Mouse (Mus musculus) heart, adult 2 months (tissue): ENCODE results near the gene Faim. TPM values are rescaled to one million over a fixed set of nuclear protein-coding genes. Genes with fewer than 3 reads are reported as not detected.

Source experiments
- DNase-seq, 2 experiments: peaks; one replicate each; pipeline ENCODE4 v3.0.0; 2021
- H3K27ac ChIP-seq: fragments of 200-600 bp; 2 replicates; pipeline ENCODE4 v1.8.1; 2022
- H3K27me3 ChIP-seq: fragments of 200-500 bp; 2 replicates; pipeline ENCODE4 v1.6.1; 2012; ENCODE audit warnings: mild to moderate bottlenecking, low read length, inconsistent platforms, mixed read lengths; ENCODE audit not compliant: control insufficient read depth, insufficient read depth
- H3K36me3 ChIP-seq: fragments of 200-500 bp; 2 replicates; pipeline ENCODE4 v1.6.1; 2012; ENCODE audit warnings: low read length, inconsistent platforms; ENCODE audit not compliant: control insufficient read depth, insufficient read depth
- H3K4me1 ChIP-seq: fragments of 200-500 bp; 2 replicates; pipeline ENCODE4 v1.6.1; 2011; ENCODE audit warnings: low read length; ENCODE audit not compliant: control insufficient read depth, insufficient read depth
- H3K4me3 ChIP-seq: fragments of 200-600 bp; 2 replicates; pipeline ENCODE4 v1.8.1; 2022
- H3K79me2 ChIP-seq: fragments of 200-500 bp; replicated peaks from 2 replicates; pipeline ENCODE4 v1.6.1; 2012; ENCODE audit warnings: mild to moderate bottlenecking, inconsistent platforms, low read length, moderate library complexity, mixed read lengths; ENCODE audit not compliant: control insufficient read depth, insufficient read depth
- H3K9ac ChIP-seq: fragments of 200-500 bp; 2 replicates; pipeline ENCODE4 v1.6.1; 2012; ENCODE audit warnings: low read depth, mild to moderate bottlenecking, control low read depth, inconsistent platforms, low read length, mixed read lengths
- CTCF ChIP-seq: fragments of 200-600 bp; IDR thresholded peaks from 2 replicates; pipeline ENCODE4 v1.8.1; 2022; ENCODE audit warnings: antibody characterized with exemption, mild to moderate bottlenecking, moderate library complexity
- EP300 ChIP-seq: fragments of 200-500 bp; IDR thresholded peaks from 2 replicates; pipeline ENCODE4 v1.6.1; 2011; ENCODE audit warnings: low read depth, low read length, control low read depth; ENCODE audit not compliant: insufficient read depth
- POLR2A ChIP-seq: fragments of 200-500 bp; IDR thresholded peaks from 2 replicates; pipeline ENCODE4 v1.6.1; 2011; ENCODE audit warnings: mild to moderate bottlenecking, low read depth, low read length, control low read depth; ENCODE audit not compliant: insufficient read depth
- WGBS: fragments of 180-500 bp; shearing (Covaris S2); methylation state at CpG from one replicate; pipeline ENCODE4 v1.1.7; 2018; 5-methylcytosine and 5-hydroxymethylcytosine counted together
- intact Hi-C: fragments of 180-260 bp; cut with DNase I; formaldehyde crosslinking; loops from one replicate; pipeline ENCODE4 v1.15.1; 2025
- polyA plus RNA-seq: library from polyadenylated mRNA; depleted of rRNA; stranded (reverse); fragments of >200 nt; gene quantifications from 2 replicates; pipeline ENCODE4 v1.2.3, GENCODE M21; 2012
- total RNA-seq, 2 experiments: library from RNA; stranded (reverse); gene quantifications; 2 replicates each; pipeline ENCODE4 v1.2.3; 2021

The Faim gene
- total and polyA plus RNA-seq, 3 experiments: 2.1 to 5.4 (median 4.1) TPM

- no peak overlapping the region for H3K9ac ChIP-seq
- DNase-seq: peak; percentile 86 to 93
- H3K4me1 ChIP-seq: no peaks in the 10 kb centered on the region
- H3K4me3 ChIP-seq: no peak overlapping the region
- intact Hi-C loops: loop anchor here (5.0 kb wide), 3 partner anchors 263 to 398 kb away; partner anchors contain the start of gene Cep70
- TF ChIP-seq EP300: no peak
- TF ChIP-seq CTCF: peak; percentile 100; the same call in 1 of the 2 replicates
- H3K27me3 ChIP-seq: peaks cover 7% of the 10 kb centered on the region; the same call in 1 of the 2 replicates
- no peak overlapping the region for H3K27ac ChIP-seq
- H3K79me2 ChIP-seq: no peaks in the 10 kb centered on the region
- no peaks in the 10 kb centered on the region for H3K36me3 ChIP-seq
- WGBS: 5% methylated on average over 29 of the region's 29 CpGs
Measured at GRCm38 (mm10) chr9:98979431-98980416, 6.4 kb upstream of the Faim start.

GRCm38 (mm10) chr9:98986476-98987096 is 413 bp downstream of the Faim start:
- under 1% methylated on average over 49 of the region's 50 CpGs for WGBS
- Histone ChIP-seq H3K79me2 (no peaks in the 10 kb centered on the region), H3K4me3 (peak overlapping the region; percentile 82), H3K4me1 (peaks cover 2% of the 10 kb centered on the region), H3K27ac (peak overlapping the region; percentile 30; the same call in 1 of the 2 replicates), H3K36me3 (peaks cover 2% of the 10 kb centered on the region; the same call in 1 of the 2 replicates), H3K9ac (peak overlapping the region; percentile 74), H3K27me3 (no peaks in the 10 kb centered on the region)
- DNase-seq: no peak
- intact Hi-C loops: no loop called here
- TF ChIP-seq CTCF (no peak), EP300 (no peak), POLR2A (no peak)

- TF ChIP-seq CTCF (no peak), POLR2A (no peak), EP300 (no peak)
- peaks cover 2% of the 10 kb centered on the region for H3K4me1 ChIP-seq
Measured at GRCm38 (mm10) chr9:98987131-98987530, 958 bp downstream of the Faim start.

GRCm38 (mm10) chr9:98994103-98994502 is 7.9 kb downstream of the Faim start:
- intact Hi-C loops: no loop called here
- no peaks in the 10 kb centered on the region for H3K36me3 ChIP-seq
- no peak overlapping the region for H3K9ac ChIP-seq
- H3K27ac ChIP-seq: no peak overlapping the region
- 95% methylated on average over 4 of the region's 4 CpGs for WGBS
- no peaks in the 10 kb centered on the region for H3K4me1 ChIP-seq
- no peak for DNase-seq
- H3K79me2 ChIP-seq: no peaks in the 10 kb centered on the region
- TF ChIP-seq EP300 (no peak), POLR2A (no peak), CTCF (no peak)
- H3K27me3 ChIP-seq: no peaks in the 10 kb centered on the region
- H3K4me3 ChIP-seq: no peak overlapping the region

More at GRCm38 (mm10) chr9:98987131-98987530, 958 bp downstream of the Faim start:
- DNase-seq: no peak
- Histone ChIP-seq H3K9ac (no peak overlapping the region), H3K4me3 (peak overlapping the region; percentile 82; the same call in 1 of the 2 replicates), H3K27ac (no peak overlapping the region), H3K36me3 (peaks cover 2% of the 10 kb centered on the region; the same call in 1 of the 2 replicates), H3K27me3 (no peaks in the 10 kb centered on the region), H3K79me2 (no peaks in the 10 kb centered on the region)
- 37% methylated on average over 9 of the region's 9 CpGs for WGBS
- intact Hi-C loops: no loop called here

GRCm38 (mm10) chr9:98999881-99000339 is 13.7 kb downstream of the Faim start:
- H3K27me3 ChIP-seq: no peaks in the 10 kb centered on the region
- no peak for DNase-seq
- no peak for TF ChIP-seq POLR2A
- no peak for TF ChIP-seq CTCF
- TF ChIP-seq EP300: no peak
- no peaks in the 10 kb centered on the region for H3K36me3 ChIP-seq
- 50% methylated on average over 9 of the region's 9 CpGs for WGBS
- intact Hi-C loops: no loop called here
- H3K27ac ChIP-seq: no peak overlapping the region
- H3K79me2 ChIP-seq: no peaks in the 10 kb centered on the region
- no peak overlapping the region for H3K9ac ChIP-seq
- no peaks in the 10 kb centered on the region for H3K4me1 ChIP-seq
- H3K4me3 ChIP-seq: no peak overlapping the region

GRCm38 (mm10) chr9:99001326-99001725 is 15.2 kb downstream of the Faim start:
- Histone ChIP-seq H3K4me3 (no peak overlapping the region), H3K36me3 (no peaks in the 10 kb centered on the region), H3K27ac (no peak overlapping the region), H3K4me1 (no peaks in the 10 kb centered on the region), H3K27me3 (no peaks in the 10 kb centered on the region), H3K79me2 (no peaks in the 10 kb centered on the region), H3K9ac (no peak overlapping the region)
- intact Hi-C loops: no loop called here
- DNase-seq: no peak
- no peak for TF ChIP-seq CTCF
- no peak for TF ChIP-seq POLR2A
- TF ChIP-seq EP300: no peak
- whole genome bisulfite sequencing: 89% methylated on average over 6 of the region's 6 CpGs
